Mouse (Mus musculus): ENCODE results near the gene Uqcrc2.

GRCm38 (mm10) chr7:120684731-120685161 lies 49.8 kb downstream of the Uqcrc2 start:
- TF ChIP-seq POLR2A (IDR thresholded peaks at IDR 0.05; ENCODE audit: extremely low read depth, insufficient read depth, low read length) = no peak
- TF ChIP-seq CTCF (IDR thresholded peaks at IDR 0.05; ENCODE audit: extremely low read depth, insufficient read depth, low read length) = no peak
